Mouse (Mus musculus) E14TG2a.4 (cell line): ENCODE measurements around the gene Prpf18.

Experiments used
- CTCF ChIP-seq: conservative IDR thresholded peaks from 2 replicates; pipeline ENCODE4 v1.5.1; 2014; ENCODE audit warnings: low read length
- NANOG ChIP-seq: IDR thresholded peaks from 2 replicates; pipeline ENCODE4 v1.6.1; 2014; ENCODE audit warnings: borderline replicate concordance, low read length, mixed read lengths

DNA sequence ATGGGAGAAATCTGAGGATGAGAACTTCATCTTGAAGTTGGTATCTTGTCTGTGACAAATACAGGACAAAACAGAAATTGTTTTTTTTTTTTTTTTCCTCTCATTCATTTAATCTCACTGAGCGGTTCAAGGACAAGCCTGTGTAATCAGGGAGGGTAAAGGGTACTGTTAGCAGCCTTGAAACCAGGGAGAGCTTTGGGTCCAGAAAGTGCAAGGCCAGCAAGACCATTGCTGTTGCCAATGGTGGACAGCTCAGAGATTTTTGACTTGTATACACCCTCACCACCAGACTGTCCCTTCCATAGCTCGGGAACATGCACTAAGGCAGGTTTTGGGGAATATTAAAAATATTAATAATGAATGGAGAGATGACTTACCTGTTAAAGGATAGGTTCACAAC is 16.7 kb upstream of the Prpf18 start:
- TF ChIP-seq CTCF (no peak), NANOG (no peak)
